Mouse (Mus musculus): ENCODE results near the gene Rfx1.

The Rfx1 gene

GRCm38 (mm10) chr8:84063861-84064610 lies 2.6 kb upstream of the Rfx1 start:
- no peak for DNase-seq

DNA sequence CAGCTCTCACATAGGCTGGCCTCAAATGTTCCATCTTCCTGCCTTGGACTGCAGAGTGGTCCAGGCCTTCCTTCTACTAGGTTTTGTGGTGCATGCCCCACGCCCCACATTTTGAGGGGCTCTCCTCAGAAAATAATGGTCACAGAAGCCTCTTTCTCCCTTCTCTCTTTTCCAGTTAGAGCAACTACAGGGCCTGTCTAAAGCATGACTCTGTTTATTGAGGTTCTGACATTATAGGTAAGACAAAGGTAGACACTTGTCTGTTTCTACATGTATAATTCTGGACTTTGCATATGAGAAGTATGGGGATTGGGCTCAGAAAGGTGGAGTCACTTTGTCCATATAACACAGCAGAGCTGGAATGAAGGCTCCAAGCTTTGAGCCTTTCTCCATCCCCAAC lies 1.6 kb upstream of the Rfx1 start, which contains the start of gene Gm10643:
Gene Gm10643 (minus strand): TSS at position 101 of the 400 bp plus-strand sequence.
- no peak for DNase-seq

GRCm38 (mm10) chr8:84065457-84066072 lies 1.1 kb upstream of the Rfx1 start:
- no peak for DNase-seq

DNA sequence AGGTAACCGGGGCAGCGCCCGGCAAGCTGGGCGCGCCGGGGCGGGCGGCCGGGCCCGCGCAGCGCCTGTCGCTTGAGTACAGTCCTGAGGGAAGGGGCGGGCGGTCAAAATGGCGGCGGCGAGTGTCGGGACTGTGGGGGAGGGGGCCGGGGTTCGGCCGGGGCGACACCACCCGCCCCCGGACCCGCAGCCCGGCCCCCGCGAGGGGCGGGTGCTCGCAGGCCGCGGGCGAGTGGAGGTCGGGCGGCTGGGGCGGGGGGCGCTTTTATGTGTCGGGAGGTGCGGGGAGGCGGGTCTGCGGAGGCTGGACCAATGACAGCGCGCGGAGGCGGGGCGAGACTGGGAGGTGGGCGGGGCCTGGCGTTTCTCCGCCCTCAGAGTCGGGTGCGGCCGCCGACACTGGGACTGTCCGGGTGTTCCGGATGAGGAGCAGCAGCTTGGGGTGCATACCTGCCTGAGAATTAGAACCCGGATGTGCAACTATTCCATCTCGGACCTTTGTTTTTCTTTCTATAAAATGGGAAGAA lies 476 bp downstream of the Rfx1 start:
- DNase-seq = peak; percentile 91

- peak; percentile 41 for DNase-seq
These were observed 1.3 kb downstream of the Rfx1 start for GRCm38 (mm10) chr8:84067911-84068310.

- DNase-seq = no peak
These were observed 1.8 kb downstream of the Rfx1 start for GRCm38 (mm10) chr8:84068316-84069035.

- DNase-seq = no peak
These were observed 2.5 kb downstream of the Rfx1 start for GRCm38 (mm10) chr8:84069169-84069568.

DNA sequence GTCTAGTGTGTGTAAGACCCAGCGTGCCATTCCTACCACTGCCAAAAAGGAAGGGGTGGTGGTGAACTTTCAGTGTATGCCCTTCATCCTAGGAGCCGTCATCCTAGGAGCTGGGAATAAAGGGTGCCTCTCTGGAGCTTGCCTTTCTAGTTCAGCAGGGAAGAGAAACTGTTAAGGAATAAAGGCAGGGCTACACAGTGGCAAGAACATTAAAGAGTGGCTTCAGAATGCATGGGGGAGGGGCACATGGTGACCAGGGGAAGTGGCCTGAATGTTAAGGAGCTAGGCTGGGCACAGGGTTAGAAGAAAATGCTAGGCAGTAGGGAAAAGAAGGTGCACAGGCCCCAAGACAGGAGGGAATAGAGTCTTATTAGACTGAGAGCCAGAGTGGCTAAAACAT lies 3.1 kb downstream of the Rfx1 start:
- DNase-seq = no peak

GRCm38 (mm10) chr8:84070241-84070640 lies 3.6 kb downstream of the Rfx1 start:
- DNase-seq = no peak

- DNase-seq = no peak
These were observed 4.0 kb downstream of the Rfx1 start for GRCm38 (mm10) chr8:84070667-84071066.

DNA sequence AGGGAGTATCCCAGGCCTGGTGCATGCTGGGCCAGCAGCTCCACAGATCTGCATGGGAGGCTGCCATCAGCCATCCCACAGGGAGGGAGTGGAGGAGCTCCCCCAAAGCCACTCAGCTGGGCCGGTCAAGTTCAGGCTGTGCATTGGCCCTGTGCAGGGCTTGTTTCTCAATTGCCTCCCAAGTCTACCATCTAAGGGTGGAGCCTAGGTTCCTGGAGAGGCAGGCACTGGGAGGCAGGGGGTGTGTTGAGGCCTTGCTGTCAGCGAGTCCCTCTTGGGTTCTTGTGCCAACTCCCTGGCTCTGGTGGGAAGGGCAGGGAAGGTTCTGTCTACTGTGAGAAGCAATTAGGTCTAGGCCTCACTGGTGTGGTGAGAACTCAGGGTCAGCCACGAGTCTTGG lies 5.3 kb downstream of the Rfx1 start:
- DNase-seq = no peak

DNA sequence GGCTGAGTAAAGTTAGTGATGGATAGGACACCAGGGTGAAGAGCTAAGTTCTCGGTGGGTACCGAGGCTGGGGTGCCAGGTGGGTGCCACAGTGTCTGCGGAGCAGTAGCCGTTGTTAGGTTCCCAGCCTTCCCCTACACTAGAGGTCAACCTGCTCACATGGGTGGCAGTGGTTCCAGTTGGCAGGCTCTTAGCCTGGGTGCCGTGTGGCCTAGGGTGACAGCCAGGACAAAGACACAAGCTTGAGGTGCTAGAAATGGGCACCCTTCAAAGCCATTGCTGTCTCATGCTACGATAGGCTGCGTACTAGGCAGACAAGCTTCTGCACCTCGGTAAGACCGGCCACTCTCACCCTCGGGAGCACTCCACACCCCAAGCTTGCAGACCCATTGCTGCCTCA lies 5.7 kb downstream of the Rfx1 start:
- no peak for DNase-seq

DNA sequence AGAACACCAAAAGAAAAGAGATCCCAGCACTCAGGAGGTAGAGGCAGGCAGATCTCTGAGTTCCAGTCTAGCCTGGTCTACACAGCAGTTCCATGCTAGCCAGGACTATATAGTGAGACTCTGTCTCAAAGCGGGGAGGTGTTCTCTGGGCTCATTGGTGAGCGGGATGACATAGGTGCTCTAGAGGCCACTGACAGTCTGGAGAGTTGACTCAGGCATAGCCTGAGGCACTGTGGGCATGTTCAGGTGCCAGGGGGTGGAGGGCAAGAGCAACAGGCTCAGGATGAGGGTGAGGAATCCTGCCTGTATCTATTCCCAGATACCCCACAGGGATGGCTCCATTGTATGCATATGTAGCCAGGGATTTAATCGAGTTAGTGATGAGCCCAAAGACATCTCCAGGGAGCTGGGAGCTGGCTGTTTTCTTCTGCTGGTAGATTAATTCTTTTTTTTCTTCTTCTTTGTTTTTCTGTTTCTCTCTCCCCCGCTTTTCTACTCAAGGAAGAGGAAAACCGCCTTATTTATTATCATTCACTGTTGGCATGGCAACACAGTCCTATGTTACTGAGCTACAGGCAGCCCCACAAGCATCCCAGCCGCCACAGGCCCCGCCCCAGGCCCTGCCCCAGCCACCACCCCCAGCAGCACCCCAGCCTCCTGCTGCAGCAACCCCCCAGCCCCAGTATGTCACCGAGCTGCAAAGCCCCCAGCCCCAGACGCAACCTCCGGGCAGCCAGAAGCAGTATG lies 6.8 kb downstream of the Rfx1 start:
- no peak for DNase-seq

- no peak for DNase-seq
These were observed 9.8 kb downstream of the Rfx1 start for GRCm38 (mm10) chr8:84076412-84076811.

- DNase-seq = no peak
These were observed 10.2 kb downstream of the Rfx1 start for GRCm38 (mm10) chr8:84076849-84077248.

- no peak for DNase-seq
These were observed 12.6 kb downstream of the Rfx1 start for GRCm38 (mm10) chr8:84079206-84079605.

DNA sequence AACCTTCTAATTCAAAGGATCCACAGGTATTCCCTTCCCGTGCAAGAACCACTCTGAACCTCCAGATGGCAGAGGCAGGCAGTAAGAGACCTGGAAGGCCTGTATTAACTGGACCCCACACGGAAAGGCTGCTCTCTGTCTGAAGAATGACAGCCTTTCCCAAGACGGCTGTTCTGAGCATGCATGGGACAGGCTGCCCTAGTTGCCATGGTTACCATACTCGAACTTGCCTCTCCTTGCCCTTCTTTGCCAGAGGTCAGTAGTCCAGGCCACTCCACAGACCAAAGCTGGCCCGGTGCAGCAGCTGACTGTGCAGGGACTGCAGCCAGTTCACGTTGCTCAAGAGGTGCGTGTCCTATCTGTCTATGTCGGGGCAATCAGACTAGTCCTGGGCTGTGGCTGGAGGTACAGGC lies 17.2 kb downstream of the Rfx1 start:
- DNase-seq = no peak

- no peak for DNase-seq
These were observed 17.9 kb downstream of the Rfx1 start for GRCm38 (mm10) chr8:84084341-84085115.

GRCm38 (mm10) chr8:84087156-84087555 lies 20.5 kb downstream of the Rfx1 start:
- no peak for DNase-seq

- DNase-seq = no peak
These were observed 21.2 kb downstream of the Rfx1 start for GRCm38 (mm10) chr8:84087821-84088220.

DNA sequence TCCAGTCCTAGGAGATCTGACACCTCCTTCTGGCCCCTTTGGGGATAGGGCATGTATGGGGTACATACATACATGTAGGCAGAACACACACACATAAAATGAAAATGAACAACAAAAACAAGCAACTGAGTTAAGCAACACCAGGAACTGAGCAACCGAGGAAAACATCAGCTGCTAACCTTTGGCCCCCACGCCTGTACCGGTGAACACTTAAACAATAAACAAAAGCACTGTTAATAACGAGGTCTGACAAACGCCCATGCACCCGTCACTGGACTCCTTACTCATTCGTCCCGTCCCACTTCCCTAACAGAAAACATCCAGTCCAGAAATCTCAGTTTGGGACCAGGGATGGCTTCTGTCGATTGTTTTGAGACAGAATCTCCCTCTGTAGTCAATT lies 22.6 kb downstream of the Rfx1 start:
- DNase-seq = no peak

- no peak for DNase-seq
These were observed 24.0 kb downstream of the Rfx1 start for GRCm38 (mm10) chr8:84090585-84090984.
